Mouse (Mus musculus): ENCODE data around the gene Bpifb6. TPM values are rescaled to one million over a fixed set of nuclear protein-coding genes. Genes with fewer than 3 reads are reported as not detected.

Gene Bpifb6
- not detected in 2 replicates for polyA plus RNA-seq (2015; fragmentation: Nextera tagmentation; extraction: Ambion mirVana)

DNA sequence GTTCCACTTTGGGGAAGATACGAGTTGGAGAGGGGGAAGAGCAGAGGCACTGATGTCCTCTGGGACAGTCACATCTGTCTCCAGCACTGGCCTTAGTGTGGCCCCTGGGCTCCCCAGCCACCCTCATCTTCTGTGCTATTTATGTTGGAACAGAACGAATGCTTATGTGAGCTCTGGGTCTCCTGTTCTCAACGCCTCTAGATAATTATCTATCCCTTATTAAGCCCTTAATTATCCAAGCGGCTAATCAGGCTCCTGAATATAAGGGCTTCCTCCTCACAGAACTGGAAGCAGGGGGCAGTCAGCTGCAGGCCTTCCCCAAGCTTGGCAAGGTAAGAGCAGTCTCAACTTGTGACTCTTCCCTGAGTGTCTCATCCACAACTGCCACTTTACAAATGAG, at the start of gene Bpifb6:
Bpifb6 (plus strand) TSS at position 301 of the 400 bp plus-strand sequence.

DNA sequence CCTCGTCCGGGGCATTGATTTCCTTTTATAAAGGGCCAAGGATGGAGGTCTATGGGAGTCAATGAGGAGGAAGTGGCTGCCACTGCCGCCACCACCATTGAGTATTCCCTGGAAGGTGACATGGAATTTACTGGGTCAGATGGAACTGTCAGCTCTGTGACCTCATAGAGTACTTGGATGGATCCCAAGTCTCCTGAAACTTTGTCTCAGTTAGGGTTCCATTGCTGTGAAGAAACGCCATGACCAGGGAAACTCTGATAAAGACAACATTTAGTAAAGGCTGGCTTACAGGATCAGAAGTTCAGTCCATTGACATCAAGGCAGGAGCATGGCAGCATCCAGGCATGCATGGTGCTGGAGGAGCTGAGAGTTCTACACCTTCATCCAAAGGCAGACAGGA, 29.2 kb upstream of the Bpifb6 start, which contains the start of gene Sun5:
Sun5 (minus strand) TSS at position 101 of the 400 bp plus-strand sequence.

DNA sequence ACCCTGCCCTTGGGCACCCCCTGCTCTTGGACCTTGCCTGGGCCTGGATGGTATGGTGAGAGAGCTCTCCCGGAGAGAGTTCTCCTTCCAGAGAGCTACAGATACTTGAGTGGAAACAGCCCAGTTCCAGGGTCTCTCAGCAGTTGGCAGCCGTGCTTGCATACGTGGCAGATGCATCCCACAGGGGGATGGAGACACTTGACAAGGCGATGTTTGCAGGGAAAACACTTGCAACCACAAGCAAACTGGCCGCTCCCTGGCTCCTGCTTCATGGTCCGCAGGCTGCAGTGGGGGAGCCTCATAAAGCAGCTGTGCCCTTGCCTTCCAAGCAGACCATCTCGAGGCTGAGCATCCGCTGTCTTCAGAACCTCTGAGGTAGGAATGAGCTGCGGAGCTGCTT, 25.4 kb upstream of the Bpifb6 start, which contains the start of gene Bpifb2:
Bpifb2 (plus strand) TSS at position 301 of the 400 bp plus-strand sequence.

DNA sequence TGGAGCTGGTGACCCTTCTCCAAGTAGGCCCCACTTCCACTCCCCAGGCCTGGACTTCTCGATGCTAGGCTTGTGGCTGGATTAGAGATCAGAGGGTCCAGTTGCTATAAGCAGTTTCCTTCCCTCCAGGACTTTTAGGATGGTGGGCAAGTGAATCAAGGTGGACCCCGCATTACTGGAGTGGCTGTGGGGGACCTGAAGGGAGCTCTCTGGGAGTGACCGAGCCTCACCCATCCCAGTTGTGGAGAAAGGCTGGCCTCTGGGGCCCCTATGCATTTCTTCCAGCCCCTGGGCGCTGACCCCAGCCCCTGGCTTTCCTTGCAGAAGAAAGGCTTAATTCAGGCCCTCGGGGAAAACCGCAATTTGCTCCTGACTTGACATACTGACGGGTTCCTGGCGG, 17.7 kb downstream of the Bpifb6 start, which contains the start of gene Bpifb3:
Bpifb3 (plus strand) TSS at position 301 of the 400 bp plus-strand sequence.

DNA sequence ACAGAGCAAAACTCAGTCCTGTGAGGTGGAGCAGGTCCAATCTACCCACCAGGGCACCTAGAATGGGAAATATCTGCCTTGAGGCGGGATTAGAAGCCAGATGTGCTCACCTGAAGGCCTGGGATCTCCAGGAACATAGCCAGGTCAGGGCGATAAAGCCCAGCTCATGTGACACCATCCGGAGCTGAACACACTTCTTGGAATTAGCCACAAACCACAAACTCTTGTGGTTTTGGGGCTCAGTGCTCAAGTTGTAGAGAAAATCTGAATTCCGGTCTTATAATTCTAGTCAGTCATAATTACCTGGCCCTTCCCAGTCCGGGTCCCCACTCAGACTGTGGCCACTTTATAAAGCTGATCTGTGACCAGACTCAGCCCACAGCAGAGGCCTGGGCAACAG, 37.7 kb downstream of the Bpifb6 start, which contains the start of gene Bpifb4:
Bpifb4 (plus strand) TSS at position 370 of the 400 bp plus-strand sequence.

Other genes with a start within 250 kb of the Bpifb6 start
- gene Dnmt3c, start 203.7 kb upstream of the Bpifb6 start, polyA plus RNA-seq (2015; fragmentation: Nextera tagmentation; extraction: Ambion mirVana): not detected in 2 replicates
- gene Mapre1, start 159.1 kb upstream of the Bpifb6 start, polyA plus RNA-seq (2015; fragmentation: Nextera tagmentation; extraction: Ambion mirVana): 180 and 245 TPM in 2 replicates
- 0.06 and 0.08 TPM in 2 replicates for gene Efcab8, start 120.5 kb upstream of the Bpifb6 start, polyA plus RNA-seq (2015; fragmentation: Nextera tagmentation; extraction: Ambion mirVana)
- not detected in 2 replicates for gene Sun5, start 29.3 kb upstream of the Bpifb6 start, polyA plus RNA-seq (2015; fragmentation: Nextera tagmentation; extraction: Ambion mirVana)
- not detected in 2 replicates for gene Bpifb2, start 25.3 kb upstream of the Bpifb6 start, polyA plus RNA-seq (2015; fragmentation: Nextera tagmentation; extraction: Ambion mirVana)
- gene Bpifb3, start 17.8 kb downstream of the Bpifb6 start, polyA plus RNA-seq (2015; fragmentation: Nextera tagmentation; extraction: Ambion mirVana): not detected in 2 replicates
- gene Bpifb4, start 37.8 kb downstream of the Bpifb6 start, polyA plus RNA-seq (2015; fragmentation: Nextera tagmentation; extraction: Ambion mirVana): not detected in 2 replicates
- gene Bpifa6, start 74.6 kb downstream of the Bpifb6 start, polyA plus RNA-seq (2015; fragmentation: Nextera tagmentation; extraction: Ambion mirVana): not detected in 2 replicates
- not detected in 2 replicates for gene Bpifa2, start 107.9 kb downstream of the Bpifb6 start, polyA plus RNA-seq (2015; fragmentation: Nextera tagmentation; extraction: Ambion mirVana)
- gene Bpifa3, start 229.9 kb downstream of the Bpifb6 start, polyA plus RNA-seq (2015; fragmentation: Nextera tagmentation; extraction: Ambion mirVana): not detected in 2 replicates
- not detected in 2 replicates for gene Bpifa1, start 242.5 kb downstream of the Bpifb6 start, polyA plus RNA-seq (2015; fragmentation: Nextera tagmentation; extraction: Ambion mirVana)